Mouse (Mus musculus): ENCODE data around the gene Smarcd1. TPM values are rescaled to one million over a fixed set of nuclear protein-coding genes. Genes with fewer than 3 reads are reported as not detected.

Gene Smarcd1
- total and polyA plus RNA-seq, 2 experiments from 2014 or later = 89.4 to 91.2 TPM

GRCm38 (mm10) chr15:99712666-99713559, 11.0 kb downstream of the Smarcd1 start:
- Histone ChIP-seq H3K27me3 (ENCODE audit: insufficient read depth, low read length) (no peaks in the 10 kb centered on the region), H3K4me3 (ENCODE audit: low read length) (no peak overlapping the region), H3K9ac (replicated peaks; ENCODE audit: low read length) (no peak overlapping the region), H3K27ac (no peak overlapping the region), H3K36me3 (ENCODE audit: insufficient read depth, low read length) (peaks cover 52% of the 10 kb centered on the region), H3K4me2 (ENCODE audit: low read depth, low read length) (no peak overlapping the region), H3K4me1 (ENCODE audit: insufficient read depth, low read length) (peaks cover 16% of the 10 kb centered on the region), H3K9me3 (ENCODE audit: low read length) (no peaks in the 10 kb centered on the region)
- ATAC-seq = no peak
- WGBS = 61% methylated on average over 13 of the region's 13 CpGs
- TF ChIP-seq CTCF (IDR thresholded peaks at IDR 0.05; ENCODE audit: low read depth) = no peak
- DNase-seq (ENCODE audit: low spot score) = no peak

GRCm38 (mm10) chr15:99713569-99713968, 11.6 kb downstream of the Smarcd1 start:
- Histone ChIP-seq H3K4me3 (ENCODE audit: low read length) (no peak overlapping the region), H3K4me2 (ENCODE audit: low read depth, low read length) (no peak overlapping the region), H3K36me3 (ENCODE audit: insufficient read depth, low read length) (peaks cover 52% of the 10 kb centered on the region), H3K9me3 (ENCODE audit: low read length) (no peaks in the 10 kb centered on the region), H3K9ac (replicated peaks; ENCODE audit: low read length) (no peak overlapping the region), H3K27ac (no peak overlapping the region), H3K4me1 (ENCODE audit: insufficient read depth, low read length) (peaks cover 16% of the 10 kb centered on the region), H3K27me3 (ENCODE audit: insufficient read depth, low read length) (no peaks in the 10 kb centered on the region)
- WGBS = 64% methylated on average over 3 of the region's 3 CpGs
- peak; percentile 24; the same call in 1 of the 2 replicates for TF ChIP-seq CTCF (IDR thresholded peaks at IDR 0.05; ENCODE audit: low read depth)
- no peak for DNase-seq (ENCODE audit: low spot score)
- 0 out of 2 replicates have a peak, but pooled peaks have one; percentile 5 for ATAC-seq

- no peaks in the 10 kb centered on the region for H3K27me3 ChIP-seq (ENCODE audit: insufficient read depth, low read length)
Measured at GRCm38 (mm10) chr15:99714206-99714605, 12.3 kb downstream of the Smarcd1 start.

GRCm38 (mm10) chr15:99714858-99715257, 12.9 kb downstream of the Smarcd1 start:
- no peak overlapping the region for H3K9ac ChIP-seq (replicated peaks; ENCODE audit: low read length)
- no peak overlapping the region for H3K4me2 ChIP-seq (ENCODE audit: low read depth, low read length)
- ATAC-seq (peak; percentile 53), DNase-seq (ENCODE audit: low spot score) (peak; percentile 90)
- peak; percentile 98 for TF ChIP-seq CTCF (IDR thresholded peaks at IDR 0.05; ENCODE audit: low read depth)
- WGBS = 54% methylated on average over 7 of the region's 7 CpGs
- H3K4me3 ChIP-seq (ENCODE audit: low read length) = no peak overlapping the region
- H3K36me3 ChIP-seq (ENCODE audit: insufficient read depth, low read length) = peaks cover 39% of the 10 kb centered on the region
- peak overlapping the region; percentile 72 for H3K27ac ChIP-seq
- no peaks in the 10 kb centered on the region for H3K27me3 ChIP-seq (ENCODE audit: insufficient read depth, low read length)
- H3K9me3 ChIP-seq (ENCODE audit: low read length) = no peaks in the 10 kb centered on the region
- peaks cover 16% of the 10 kb centered on the region for H3K4me1 ChIP-seq (ENCODE audit: insufficient read depth, low read length)

More at GRCm38 (mm10) chr15:99714206-99714605, 12.3 kb downstream of the Smarcd1 start:
- 56% methylated on average over 4 of the region's 4 CpGs for WGBS
- Histone ChIP-seq H3K4me2 (ENCODE audit: low read depth, low read length) (no peak overlapping the region), H3K36me3 (ENCODE audit: insufficient read depth, low read length) (peaks cover 46% of the 10 kb centered on the region), H3K4me3 (ENCODE audit: low read length) (no peak overlapping the region), H3K9me3 (ENCODE audit: low read length) (no peaks in the 10 kb centered on the region), H3K27ac (peak overlapping the region; percentile 27; the same call in 1 of the 2 replicates), H3K9ac (replicated peaks; ENCODE audit: low read length) (no peak overlapping the region), H3K4me1 (ENCODE audit: insufficient read depth, low read length) (peaks cover 16% of the 10 kb centered on the region)
- no peak for TF ChIP-seq CTCF (IDR thresholded peaks at IDR 0.05; ENCODE audit: low read depth)
- ATAC-seq (no peak), DNase-seq (ENCODE audit: low spot score) (no peak)

- DNase-seq (ENCODE audit: low spot score) (peak; percentile 48), ATAC-seq (peak; percentile 20; the same call in 1 of the 2 replicates)
- Histone ChIP-seq H3K4me2 (ENCODE audit: low read depth, low read length) (no peak overlapping the region), H3K27me3 (ENCODE audit: insufficient read depth, low read length) (no peaks in the 10 kb centered on the region), H3K4me1 (ENCODE audit: insufficient read depth, low read length) (peaks cover 16% of the 10 kb centered on the region), H3K36me3 (ENCODE audit: insufficient read depth, low read length) (peaks cover 35% of the 10 kb centered on the region), H3K9ac (replicated peaks; ENCODE audit: low read length) (0 out of 2 replicates have a peak overlapping the region, but pooled peaks have one; percentile 1), H3K9me3 (ENCODE audit: low read length) (no peaks in the 10 kb centered on the region), H3K4me3 (ENCODE audit: low read length) (no peak overlapping the region), H3K27ac (peak overlapping the region; percentile 72)
- 38% methylated on average over 13 of the region's 13 CpGs for WGBS
- no peak for TF ChIP-seq CTCF (IDR thresholded peaks at IDR 0.05; ENCODE audit: low read depth)
Measured at GRCm38 (mm10) chr15:99715361-99715865, 13.5 kb downstream of the Smarcd1 start.

- 0 out of 2 replicates have a peak overlapping the region, but pooled peaks have one; percentile 1 for H3K9ac ChIP-seq (replicated peaks; ENCODE audit: low read length)
Measured at GRCm38 (mm10) chr15:99715982-99716746, 14.2 kb downstream of the Smarcd1 start.

More at GRCm38 (mm10) chr15:99715982-99716746, 14.2 kb downstream of the Smarcd1 start:
- no peaks in the 10 kb centered on the region for H3K27me3 ChIP-seq (ENCODE audit: insufficient read depth, low read length)
- H3K27ac ChIP-seq = peak overlapping the region; percentile 72
- H3K4me2 ChIP-seq (ENCODE audit: low read depth, low read length) = no peak overlapping the region
- peaks cover 28% of the 10 kb centered on the region for H3K36me3 ChIP-seq (ENCODE audit: insufficient read depth, low read length)
- peaks cover 16% of the 10 kb centered on the region for H3K4me1 ChIP-seq (ENCODE audit: insufficient read depth, low read length)
- DNase-seq (ENCODE audit: low spot score) = no peak
- H3K9me3 ChIP-seq (ENCODE audit: low read length) = no peaks in the 10 kb centered on the region
- ATAC-seq = no peak
- 59% methylated on average over 11 of the region's 11 CpGs for WGBS
- H3K4me3 ChIP-seq (ENCODE audit: low read length) = no peak overlapping the region
- no peak for TF ChIP-seq CTCF (IDR thresholded peaks at IDR 0.05; ENCODE audit: low read depth)

Data from hindbrain, postnatal 0 days (tissue).